Mouse (Mus musculus): ENCODE data around the gene Otud5. TPM values are rescaled to one million over a fixed set of nuclear protein-coding genes. Genes with fewer than 3 reads are reported as not detected.

Gene Otud5
- polyA plus RNA-seq, 1 experiment from 2014 or later: 36.8 TPM

DNA sequence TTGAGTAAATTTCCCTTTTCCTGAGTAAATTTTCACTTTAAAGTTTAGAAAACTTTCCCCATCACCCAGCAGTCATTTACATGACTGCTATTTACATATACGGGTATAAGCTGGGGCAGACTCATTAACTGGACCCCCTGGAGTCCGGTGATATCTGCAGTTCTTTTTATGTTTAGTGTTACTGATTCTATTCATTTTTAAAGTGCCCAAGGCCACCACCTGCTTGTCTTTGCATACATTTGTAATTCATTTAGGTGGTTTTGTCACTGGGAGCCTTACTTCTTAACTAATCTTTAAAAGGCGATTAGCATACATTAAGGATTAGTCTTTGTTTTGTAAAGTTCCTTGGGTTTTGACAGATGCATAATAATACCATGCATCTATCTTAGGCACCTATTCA, 28.7 kb downstream of the Otud5 start:
- Histone ChIP-seq H3K4me2 (ENCODE audit: low read length) (no peak overlapping the region), H3K27ac (no peak overlapping the region), H3K36me3 (ENCODE audit: insufficient read depth, low read length) (0 out of 2 replicates have a peak, but pooled peaks cover 5% of the 10 kb centered on the region), H3K9ac (ENCODE audit: low read depth, low read length) (no peak overlapping the region), H3K9me3 (replicated peaks; ENCODE audit: low read length) (no peaks in the 10 kb centered on the region), H3K27me3 (ENCODE audit: insufficient read depth, low read length) (no peaks in the 10 kb centered on the region), H3K4me3 (replicated peaks; ENCODE audit: low read depth, low read length) (no peak overlapping the region), H3K4me1 (replicated peaks; ENCODE audit: insufficient read depth, low read length) (no peaks in the 10 kb centered on the region)
- TF ChIP-seq CTCF (IDR thresholded peaks at IDR 0.05; ENCODE audit: low read depth): no peak
- DNase-seq (ENCODE audit: low spot score) (no peak), ATAC-seq (replicated peaks; ENCODE audit: low FRiP score, low read depth) (no peak)
- WGBS: 54% methylated on average over 3 of the region's 3 CpGs

DNA sequence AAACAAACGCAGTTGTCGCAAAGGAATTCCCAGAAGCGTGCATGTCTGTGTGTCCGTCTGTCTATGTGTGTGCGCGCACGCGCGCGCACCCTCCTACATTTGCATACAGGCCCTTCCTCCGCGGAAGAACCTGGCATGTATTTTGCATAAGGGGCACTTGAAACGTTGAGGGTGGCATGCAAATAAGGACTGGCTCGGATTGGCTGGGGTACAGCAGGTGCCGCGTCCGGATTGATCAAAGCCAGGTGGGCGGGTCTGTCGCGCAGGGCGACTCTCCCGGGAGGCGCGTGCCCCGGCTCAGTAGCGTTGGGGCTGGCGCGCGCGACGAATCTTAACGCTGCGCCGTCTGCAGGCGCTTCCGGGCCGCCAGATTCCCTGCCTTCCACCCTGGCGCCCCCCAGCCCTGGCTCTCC, 36.8 kb downstream of the Otud5 start, which contains the start of gene Pim2:
TSS of gene Pim2 (plus strand) at position 256 of the 413 bp plus-strand sequence.
- peak within 1 kb of the TSS; percentile 84 for H3K4me2 ChIP-seq (ENCODE audit: low read length)
- 32% methylated on average over 27 of the region's 38 CpGs for WGBS
- H3K9ac ChIP-seq (ENCODE audit: low read depth, low read length): peak within 1 kb of the TSS; percentile 42; the same call in 1 of the 2 replicates
- peak; percentile 80 for DNase-seq (ENCODE audit: low spot score)
- no peaks in the 10 kb centered on the region for H3K27me3 ChIP-seq (ENCODE audit: insufficient read depth, low read length)
- H3K4me1 ChIP-seq (replicated peaks; ENCODE audit: insufficient read depth, low read length): no peaks in the 10 kb centered on the region
- H3K27ac ChIP-seq: no peak within 1 kb of the TSS
- 0 out of 2 replicates have a peak, but pooled peaks cover 5% of the 10 kb centered on the region for H3K36me3 ChIP-seq (ENCODE audit: insufficient read depth, low read length)
- H3K9me3 ChIP-seq (replicated peaks; ENCODE audit: low read length): no peaks in the 10 kb centered on the region
- peak; percentile 92 for ATAC-seq (replicated peaks; ENCODE audit: low FRiP score, low read depth)
- H3K4me3 ChIP-seq (replicated peaks; ENCODE audit: low read depth, low read length): peak within 1 kb of the TSS; percentile 45
- no peak for TF ChIP-seq CTCF (IDR thresholded peaks at IDR 0.05; ENCODE audit: low read depth)

DNA sequence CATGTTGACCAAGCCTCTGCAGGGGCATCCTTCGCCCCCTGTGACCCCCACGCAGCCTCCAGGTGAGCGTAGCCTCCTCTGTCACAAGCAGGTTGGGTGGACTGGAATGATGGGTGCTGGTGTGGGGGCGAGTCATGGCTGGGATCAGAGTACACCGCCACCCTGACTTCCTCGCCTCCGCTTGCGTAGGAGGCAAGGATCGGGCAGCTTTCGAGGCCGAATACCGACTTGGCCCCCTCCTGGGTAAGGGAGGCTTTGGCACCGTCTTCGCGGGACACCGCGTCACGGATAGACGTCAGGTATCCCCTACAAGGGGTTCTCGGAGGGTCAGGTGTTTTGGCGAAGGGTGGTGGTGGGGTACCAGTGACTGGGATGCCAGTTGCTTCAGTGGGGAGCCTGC, 37.3 kb downstream of the Otud5 start:
- 22% methylated on average over 21 of the region's 21 CpGs for WGBS

DNA sequence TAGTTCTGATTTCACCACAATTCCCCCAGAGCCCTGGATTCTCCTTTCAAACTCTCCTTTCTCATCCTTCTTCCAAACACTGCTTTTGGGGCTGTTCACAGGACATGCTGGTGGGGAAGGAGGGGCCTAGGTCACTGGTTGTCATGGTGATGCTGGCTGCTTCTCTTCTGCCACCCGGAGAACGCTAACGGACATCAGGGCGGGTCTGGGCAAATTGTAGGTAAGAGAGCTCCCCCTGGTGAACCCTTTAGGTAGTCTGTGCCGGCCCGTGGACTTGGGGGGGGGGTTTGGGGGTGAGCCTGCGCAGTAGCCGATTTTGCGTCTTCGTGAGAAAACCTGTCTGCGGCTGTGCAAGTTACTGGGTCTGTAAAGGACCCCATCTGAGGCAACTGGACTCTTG, 38.7 kb downstream of the Otud5 start:
- H3K4me1 ChIP-seq (replicated peaks; ENCODE audit: insufficient read depth, low read length): no peaks in the 10 kb centered on the region
- no peaks in the 10 kb centered on the region for H3K9me3 ChIP-seq (replicated peaks; ENCODE audit: low read length)
- H3K27ac ChIP-seq: no peak overlapping the region
- no peak overlapping the region for H3K9ac ChIP-seq (ENCODE audit: low read depth, low read length)
- H3K4me3 ChIP-seq (replicated peaks; ENCODE audit: low read depth, low read length): no peak overlapping the region
- H3K4me2 ChIP-seq (ENCODE audit: low read length): peak overlapping the region; percentile 84
- TF ChIP-seq CTCF (IDR thresholded peaks at IDR 0.05; ENCODE audit: low read depth): peak; percentile 64
- DNase-seq (ENCODE audit: low spot score): peak; percentile 80
- WGBS: 25% methylated on average over 11 of the region's 11 CpGs
- H3K36me3 ChIP-seq (ENCODE audit: insufficient read depth, low read length): no peaks in the 10 kb centered on the region
- H3K27me3 ChIP-seq (ENCODE audit: insufficient read depth, low read length): no peaks in the 10 kb centered on the region
- peak; percentile 27; the same call in 1 of the 2 replicates for ATAC-seq (replicated peaks; ENCODE audit: low FRiP score, low read depth)

More for the DNA sequence above, 37.3 kb downstream of the Otud5 start:
- Histone ChIP-seq H3K9ac (ENCODE audit: low read depth, low read length) (peak overlapping the region; percentile 42; the same call in 1 of the 2 replicates), H3K27ac (no peak overlapping the region), H3K4me3 (replicated peaks; ENCODE audit: low read depth, low read length) (peak overlapping the region; percentile 45), H3K4me1 (replicated peaks; ENCODE audit: insufficient read depth, low read length) (no peaks in the 10 kb centered on the region), H3K9me3 (replicated peaks; ENCODE audit: low read length) (no peaks in the 10 kb centered on the region), H3K27me3 (ENCODE audit: insufficient read depth, low read length) (no peaks in the 10 kb centered on the region), H3K4me2 (ENCODE audit: low read length) (peak overlapping the region; percentile 84), H3K36me3 (ENCODE audit: insufficient read depth, low read length) (0 out of 2 replicates have a peak, but pooled peaks cover 5% of the 10 kb centered on the region)
- DNase-seq (ENCODE audit: low spot score) (no peak), ATAC-seq (replicated peaks; ENCODE audit: low FRiP score, low read depth) (no peak; the same call in 1 of the 2 replicates)
- no peak for TF ChIP-seq CTCF (IDR thresholded peaks at IDR 0.05; ENCODE audit: low read depth)

DNA sequence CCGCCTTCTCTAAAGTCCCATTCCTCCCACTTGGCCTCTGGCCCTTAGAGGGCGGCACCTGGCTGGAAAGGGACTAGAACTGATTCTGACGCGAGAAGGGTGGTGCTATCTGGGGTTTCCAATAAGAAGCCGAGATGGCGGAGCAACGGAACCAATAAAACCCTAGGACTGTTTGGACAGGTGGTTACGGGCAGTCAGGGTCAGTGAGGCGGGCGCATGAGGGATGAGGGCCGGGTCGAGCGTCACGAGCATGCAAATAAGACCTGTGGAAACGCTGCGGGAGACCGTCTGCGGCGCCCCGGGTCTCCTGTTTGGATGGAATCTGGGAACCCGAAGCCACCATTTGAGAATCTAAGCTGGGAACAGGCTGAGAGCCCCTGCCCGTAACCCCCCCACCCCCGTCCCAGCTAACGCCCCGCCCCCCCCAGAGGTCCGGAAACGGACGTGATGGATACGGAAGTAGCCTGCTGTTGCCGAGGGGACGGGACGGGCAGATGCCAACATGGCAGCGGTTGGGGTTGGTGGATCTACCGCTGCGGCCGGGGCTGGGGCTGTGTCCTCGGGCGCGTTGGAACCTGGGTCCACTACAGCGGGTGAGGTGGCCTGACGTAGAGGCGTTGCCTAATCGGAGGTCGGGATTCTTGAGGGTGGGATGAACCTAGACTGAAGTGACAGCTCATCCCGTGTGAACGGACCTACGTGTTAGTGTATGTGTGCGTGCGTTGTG, 42.8 kb downstream of the Otud5 start, which contains the start of gene Slc35a2:
TSS of gene Slc35a2 (plus strand) at position 188 of the 727 bp plus-strand sequence.
- peak within 1 kb of the TSS; percentile 60 for H3K4me2 ChIP-seq (ENCODE audit: low read length)
- H3K4me3 ChIP-seq (replicated peaks; ENCODE audit: low read depth, low read length): peak within 1 kb of the TSS; percentile 50
- H3K4me1 ChIP-seq (replicated peaks; ENCODE audit: insufficient read depth, low read length): no peaks in the 10 kb centered on the region
- ATAC-seq (replicated peaks; ENCODE audit: low FRiP score, low read depth) (peak; percentile 94), DNase-seq (ENCODE audit: low spot score) (peak; percentile 92)
- 26% methylated on average over 49 of the region's 49 CpGs for WGBS
- peak within 1 kb of the TSS; percentile 42; the same call in 1 of the 2 replicates for H3K9ac ChIP-seq (ENCODE audit: low read depth, low read length)
- H3K27ac ChIP-seq: peak within 1 kb of the TSS; percentile 80
- no peaks in the 10 kb centered on the region for H3K9me3 ChIP-seq (replicated peaks; ENCODE audit: low read length)
- peak; percentile 53 for TF ChIP-seq CTCF (IDR thresholded peaks at IDR 0.05; ENCODE audit: low read depth)
- H3K36me3 ChIP-seq (ENCODE audit: insufficient read depth, low read length): no peaks in the 10 kb centered on the region
- H3K27me3 ChIP-seq (ENCODE audit: insufficient read depth, low read length): no peaks in the 10 kb centered on the region

DNA sequence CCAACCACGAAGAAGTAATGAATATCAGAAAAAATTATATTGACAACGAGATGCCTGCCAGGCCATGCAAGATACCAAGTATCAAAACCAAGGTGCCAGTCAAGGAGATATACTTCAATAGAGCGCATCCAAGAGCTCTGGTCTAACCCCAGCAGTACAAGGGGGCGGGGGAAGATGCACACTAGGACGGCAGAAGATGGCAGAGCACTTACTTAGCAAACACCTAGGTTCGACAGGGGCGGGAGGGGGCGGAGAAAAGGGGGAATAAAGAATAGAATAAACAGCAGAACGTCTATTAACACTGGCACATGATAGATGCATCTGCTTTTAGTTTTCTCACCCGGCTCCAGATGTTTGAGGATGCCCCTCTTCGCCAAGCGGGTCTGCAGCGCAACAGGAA, 57.0 kb downstream of the Otud5 start:
- Histone ChIP-seq H3K4me2 (ENCODE audit: low read length) (peak overlapping the region; percentile 55), H3K4me3 (replicated peaks; ENCODE audit: low read depth, low read length) (peak overlapping the region; percentile 53), H3K9ac (ENCODE audit: low read depth, low read length) (peak overlapping the region; percentile 51; the same call in 1 of the 2 replicates), H3K27ac (no peak overlapping the region), H3K9me3 (replicated peaks; ENCODE audit: low read length) (no peaks in the 10 kb centered on the region), H3K27me3 (ENCODE audit: insufficient read depth, low read length) (no peaks in the 10 kb centered on the region), H3K4me1 (replicated peaks; ENCODE audit: insufficient read depth, low read length) (no peaks in the 10 kb centered on the region), H3K36me3 (ENCODE audit: insufficient read depth, low read length) (no peaks in the 10 kb centered on the region)
- WGBS: 37% methylated on average over 12 of the region's 13 CpGs
- TF ChIP-seq CTCF (IDR thresholded peaks at IDR 0.05; ENCODE audit: low read depth): no peak
- no peak for DNase-seq (ENCODE audit: low spot score)
- no peak for ATAC-seq (replicated peaks; ENCODE audit: low FRiP score, low read depth)

Measured in kidney, postnatal 0 days (tissue).